Mouse (Mus musculus): ENCODE results near the gene Sdhb.

The Sdhb gene

DNA sequence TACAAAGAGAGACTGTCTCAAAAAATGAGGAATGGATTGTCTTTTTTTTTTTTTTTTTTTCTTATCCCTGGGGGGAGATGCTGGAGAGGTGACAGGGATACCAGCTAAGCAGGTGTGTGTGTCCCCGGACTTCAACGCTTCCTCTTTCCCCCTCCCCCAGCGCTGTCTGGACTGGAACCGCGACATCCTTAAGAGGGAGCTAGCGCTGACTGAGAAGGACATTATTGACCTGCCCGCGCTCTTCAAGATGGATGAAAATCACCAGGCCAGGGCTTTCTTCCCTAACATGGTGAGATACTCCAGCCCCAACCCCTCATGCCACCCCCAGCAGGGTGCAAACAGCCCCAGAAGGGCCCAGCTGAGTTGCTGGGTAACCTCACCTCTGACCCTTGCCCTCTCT, 12.0 kb upstream of the Sdhb start:
- no peak for DNase-seq

DNA sequence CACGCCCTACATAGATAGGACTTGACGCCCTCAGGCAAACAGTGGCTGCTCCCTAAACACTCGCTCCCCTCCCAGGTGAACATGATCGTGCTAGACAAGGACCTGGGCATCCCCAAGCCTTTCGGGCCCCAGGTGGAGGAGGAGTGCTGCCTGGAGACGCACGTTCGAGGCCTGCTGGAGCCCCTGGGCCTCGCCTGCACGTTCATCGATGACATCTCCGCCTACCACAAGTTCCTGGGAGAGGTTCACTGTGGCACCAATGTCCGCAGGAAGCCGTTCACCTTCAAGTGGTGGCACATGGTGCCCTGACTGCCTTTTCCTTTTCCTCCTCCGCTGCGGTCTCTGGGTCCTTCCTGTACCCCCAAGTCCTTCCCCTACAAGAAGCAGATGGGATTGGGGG, 11.4 kb upstream of the Sdhb start:
- DNase-seq = no peak

DNA sequence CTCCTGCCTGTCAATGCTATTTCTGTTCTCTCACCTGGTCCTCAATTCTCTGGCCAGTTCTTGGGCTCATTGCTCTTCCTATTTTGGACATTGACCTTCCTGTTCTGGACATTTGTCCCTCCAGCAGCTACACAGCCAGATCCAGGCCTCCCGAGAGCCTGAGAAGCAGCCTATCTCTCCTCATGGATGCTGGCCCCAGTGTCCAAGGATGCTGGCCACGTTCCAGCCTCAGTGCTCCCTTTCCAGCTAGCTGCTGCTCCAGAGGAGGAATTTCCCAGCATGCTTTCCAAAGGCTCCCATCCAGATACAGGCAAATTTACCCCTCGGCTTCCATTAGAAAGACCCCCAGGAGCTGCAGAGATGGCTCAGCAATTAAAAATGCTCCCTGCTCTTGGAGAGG, 10.4 kb upstream of the Sdhb start:
- peak; percentile 53 for DNase-seq

DNA sequence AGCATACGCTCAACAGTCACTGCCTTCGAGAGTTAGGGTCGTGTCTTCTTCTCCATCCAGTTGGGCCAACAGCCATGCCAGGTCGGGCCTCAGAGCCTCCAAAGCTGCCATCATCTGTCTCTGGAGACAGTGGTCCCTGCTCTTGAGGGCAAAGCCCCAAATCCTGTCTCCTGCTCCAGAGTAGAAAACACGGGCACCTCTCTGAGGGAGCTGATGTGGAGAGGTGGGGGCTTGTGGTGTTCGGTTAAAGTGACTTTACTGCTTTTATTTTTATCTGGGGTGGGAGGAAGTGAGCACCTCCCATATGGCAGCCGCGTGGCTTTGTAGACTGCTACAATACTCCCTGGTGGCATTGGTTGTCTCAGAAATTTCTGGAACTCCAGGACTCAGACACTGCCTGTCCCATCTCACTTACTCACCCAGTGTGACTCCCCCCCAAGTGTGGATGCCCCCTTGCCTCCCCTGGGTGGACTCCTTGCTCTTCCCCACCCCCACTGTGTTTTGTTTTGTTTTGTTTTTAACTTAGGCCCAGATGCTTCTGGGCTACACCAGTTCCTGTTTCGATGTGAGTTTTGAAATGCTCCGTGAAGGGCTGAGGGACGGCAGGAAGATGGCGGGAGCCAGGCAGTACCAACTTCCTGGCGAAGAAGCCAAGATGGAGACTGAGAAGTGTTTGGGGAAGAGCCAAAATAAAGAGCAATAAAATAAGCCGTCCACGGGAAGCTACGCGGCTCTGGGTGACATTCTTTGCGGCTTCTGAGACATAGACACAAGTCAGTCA, 9.0 kb upstream of the Sdhb start:
- DNase-seq = no peak

DNA sequence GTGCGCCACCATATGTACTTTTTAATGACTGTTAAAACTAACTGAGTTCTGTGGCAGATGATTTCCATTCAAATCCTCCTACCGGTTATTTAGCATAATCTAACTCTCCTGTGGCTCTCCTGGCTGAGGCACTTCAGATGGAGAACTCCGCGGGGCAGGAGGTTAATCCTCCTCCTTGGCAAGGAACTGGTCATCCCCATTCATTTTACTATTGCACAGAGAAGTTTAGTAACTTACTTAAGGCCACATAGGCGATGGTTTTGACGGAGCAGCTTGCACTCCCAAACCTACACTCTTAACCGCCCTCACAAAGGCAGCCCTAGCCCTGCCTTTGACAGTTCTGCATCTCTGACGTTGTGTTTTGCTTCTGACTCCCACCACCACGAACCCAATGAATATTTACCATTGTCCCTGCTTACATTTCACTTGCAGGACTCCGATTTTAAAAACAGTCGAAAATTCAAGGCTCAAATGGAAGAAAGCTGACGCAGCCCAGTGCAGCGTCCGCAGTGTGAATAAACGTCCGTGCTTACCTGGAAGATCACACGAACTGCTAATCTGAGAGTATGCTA, 3.8 kb upstream of the Sdhb start:
- no peak for DNase-seq

DNA sequence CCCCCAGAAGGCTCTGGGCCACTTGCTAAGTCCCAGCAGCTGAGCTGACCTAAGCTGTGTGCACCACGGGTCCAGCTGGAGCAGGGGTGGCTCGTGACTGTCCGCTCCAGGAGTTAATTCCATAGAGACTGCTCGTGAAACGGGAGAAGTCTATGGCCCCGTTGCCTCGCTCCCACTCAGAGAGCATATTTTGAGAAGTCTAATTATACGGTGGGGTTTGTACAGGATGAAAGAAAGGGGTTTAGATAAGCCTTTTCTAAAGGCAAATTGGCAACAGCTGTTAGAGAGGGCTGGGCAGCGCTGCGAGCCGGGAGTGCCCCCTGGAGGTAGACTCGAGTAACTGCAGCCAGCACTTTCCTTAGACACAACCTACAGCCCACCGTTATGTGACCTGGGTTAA, 3.3 kb upstream of the Sdhb start:
- DNase-seq = peak; percentile 80

DNA sequence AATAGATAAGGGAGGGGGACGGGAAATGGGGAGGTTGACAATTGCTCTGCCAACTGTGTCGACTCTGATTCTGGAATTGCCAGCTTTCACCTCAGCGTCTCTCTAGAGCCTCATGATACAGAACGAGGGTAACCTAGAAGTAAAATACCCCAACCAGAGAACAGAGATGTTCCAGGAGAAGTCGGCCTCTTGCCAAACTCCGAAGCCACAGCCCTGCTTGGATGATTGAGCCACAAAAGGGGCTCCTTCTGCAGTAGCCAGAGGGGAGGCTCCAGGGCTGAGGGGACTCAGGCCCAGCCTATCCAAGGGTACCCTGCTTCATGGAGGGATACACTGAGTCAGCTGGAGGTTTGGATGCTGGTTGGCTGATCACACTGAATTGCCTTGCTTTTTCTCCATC, 2.7 kb upstream of the Sdhb start:
- DNase-seq = no peak

DNA sequence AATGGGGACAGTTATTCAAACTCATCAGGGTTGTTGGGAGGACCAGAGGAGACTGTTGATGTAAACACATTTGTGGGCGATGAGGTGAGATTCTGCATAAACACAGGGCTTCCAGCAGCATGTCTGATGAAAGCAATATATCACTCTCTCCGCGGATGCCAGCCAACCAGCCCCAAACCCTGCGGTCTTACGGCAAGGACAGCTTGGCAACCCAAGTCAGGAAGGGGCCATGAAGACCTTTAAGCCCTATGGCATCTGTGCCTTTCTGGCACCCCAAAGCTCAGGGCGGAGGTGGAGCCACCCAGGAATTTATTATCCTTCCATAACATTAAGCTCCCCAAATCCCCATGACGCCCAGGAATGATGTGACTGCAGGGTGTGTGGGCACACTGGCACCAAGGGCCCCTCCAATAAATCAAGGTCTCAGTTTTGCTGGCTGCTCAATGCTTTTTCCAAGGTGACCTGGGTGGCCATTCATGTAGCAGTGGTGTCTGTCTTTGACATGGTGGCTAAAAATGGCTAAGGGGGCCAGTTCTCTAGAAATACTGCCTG, 1.8 kb upstream of the Sdhb start:
- no peak for DNase-seq

DNA sequence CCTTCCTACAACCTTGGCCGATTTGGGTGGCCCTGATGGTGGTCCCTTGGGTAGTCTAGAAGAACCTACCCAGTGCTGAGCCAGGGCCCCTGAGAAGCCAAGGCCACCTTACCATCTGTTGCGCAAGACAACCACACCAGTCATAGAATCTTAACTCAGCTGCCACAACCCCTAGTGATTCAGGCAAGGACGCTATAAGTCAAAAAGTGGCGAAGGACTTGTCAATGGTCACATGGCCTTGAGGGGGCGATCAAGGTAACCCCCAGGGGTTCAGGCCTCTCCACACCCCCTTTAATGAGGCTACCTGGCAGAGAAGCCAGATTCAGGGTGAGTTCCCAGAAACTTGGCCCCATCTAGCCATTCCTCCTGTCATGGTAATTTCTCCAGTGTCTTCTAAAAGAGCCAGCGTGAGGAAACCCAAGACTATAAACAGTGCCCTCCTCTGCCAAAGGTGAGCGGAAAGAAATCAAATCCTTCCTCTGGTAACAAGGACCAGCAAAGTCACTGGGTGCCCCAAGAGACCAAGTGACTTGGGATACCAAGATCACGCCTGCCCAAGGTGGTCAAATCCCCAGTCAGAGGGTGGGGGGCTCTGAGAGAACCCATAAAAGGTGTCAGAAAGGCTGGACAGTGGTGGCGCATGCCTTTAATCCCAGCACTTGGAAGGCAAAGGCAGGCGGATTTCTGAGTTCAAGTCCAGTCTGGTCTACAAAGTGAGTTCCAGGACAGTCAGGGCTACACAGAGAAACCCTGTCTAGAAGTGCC, 1.1 kb upstream of the Sdhb start:
- DNase-seq = no peak

DNA sequence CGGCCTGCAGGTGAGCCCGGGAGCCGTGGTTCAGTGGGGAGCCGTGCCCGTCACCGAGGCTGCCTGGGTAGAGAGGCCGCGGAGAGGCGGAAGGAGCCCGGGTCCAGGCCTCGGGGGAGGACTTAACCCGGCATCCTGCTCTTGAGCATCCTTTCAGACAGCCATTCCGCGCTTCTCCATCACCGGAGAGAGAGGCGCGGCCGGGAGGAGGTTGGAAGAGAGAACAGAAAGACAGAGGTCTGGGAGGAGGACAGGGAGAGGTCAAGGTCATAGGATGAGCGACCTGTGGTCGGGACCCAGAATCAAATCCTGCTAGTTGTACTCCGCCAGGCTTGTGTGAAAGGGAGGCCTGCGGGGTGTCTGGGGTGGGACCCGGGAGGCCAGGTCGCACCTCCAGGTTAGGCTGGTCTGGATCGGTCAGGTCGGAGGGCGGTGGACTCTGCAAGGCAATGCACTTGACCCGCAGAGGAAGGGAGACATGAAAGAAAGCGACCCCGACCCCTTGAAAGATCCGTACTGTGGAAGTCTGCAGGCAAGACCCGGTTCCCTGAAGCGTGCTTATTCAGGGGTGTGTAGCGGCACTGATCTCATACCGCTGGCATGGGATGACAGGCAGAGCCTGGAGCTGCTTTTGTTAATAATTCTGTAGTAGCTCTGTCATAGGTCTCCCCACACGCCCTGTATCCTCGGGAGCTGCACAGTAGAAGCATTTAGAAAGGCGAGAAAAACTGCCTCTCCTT, 634 bp downstream of the Sdhb start:
- no peak for DNase-seq

DNA sequence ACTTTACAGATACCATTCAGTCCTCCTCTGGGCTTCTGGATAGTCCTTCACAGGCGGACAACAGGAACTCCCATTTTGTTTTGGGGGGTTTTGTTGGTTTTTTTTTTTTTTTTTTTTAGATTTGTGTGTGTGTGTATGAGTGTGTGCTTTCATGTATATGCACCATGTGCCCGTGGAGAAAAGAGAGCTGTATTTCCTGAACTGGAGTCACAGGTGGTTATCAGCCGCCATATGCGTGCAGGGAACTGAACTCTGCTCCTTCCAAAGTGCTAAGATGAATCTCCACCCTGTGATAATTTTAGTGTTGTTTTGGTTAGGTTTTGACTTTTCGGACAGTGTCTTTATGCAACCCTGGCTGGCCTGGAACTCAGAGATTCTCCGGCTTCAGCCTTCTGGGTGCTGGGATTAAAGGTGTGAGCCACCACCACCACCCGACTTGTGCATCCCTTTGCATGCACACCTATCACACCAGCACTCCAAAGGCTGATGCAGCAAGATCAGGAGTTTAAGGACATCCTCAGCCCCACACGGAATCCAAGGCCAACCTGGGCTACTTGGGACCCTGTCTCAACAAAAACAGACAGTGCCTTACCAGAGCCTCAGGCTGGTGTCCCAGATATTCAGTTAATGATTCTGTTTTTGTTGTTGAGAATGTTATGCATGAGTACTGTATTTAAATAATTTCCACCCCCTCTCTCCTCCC, 1.4 kb downstream of the Sdhb start:
- DNase-seq = no peak

DNA sequence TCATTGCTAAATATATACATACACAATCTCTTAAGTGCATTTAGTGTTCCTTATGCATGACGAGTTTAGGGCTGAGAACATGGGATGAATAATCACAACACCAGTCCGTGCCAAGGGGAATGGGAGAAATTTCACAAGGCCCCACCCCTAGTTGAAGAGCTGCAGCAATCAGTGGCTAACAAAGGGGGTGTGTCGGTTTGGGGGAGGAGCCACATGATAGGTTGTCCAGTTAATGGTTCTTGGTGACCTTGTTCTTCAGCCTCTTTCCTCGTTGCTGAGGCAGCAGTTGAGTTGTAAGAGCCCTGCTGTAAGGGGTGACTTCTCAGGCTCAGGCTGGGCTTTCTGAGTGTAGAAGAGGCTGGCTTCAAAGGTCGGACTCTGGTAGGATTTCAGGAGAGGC, 1.9 kb downstream of the Sdhb start:
- peak; percentile 80 for DNase-seq

DNA sequence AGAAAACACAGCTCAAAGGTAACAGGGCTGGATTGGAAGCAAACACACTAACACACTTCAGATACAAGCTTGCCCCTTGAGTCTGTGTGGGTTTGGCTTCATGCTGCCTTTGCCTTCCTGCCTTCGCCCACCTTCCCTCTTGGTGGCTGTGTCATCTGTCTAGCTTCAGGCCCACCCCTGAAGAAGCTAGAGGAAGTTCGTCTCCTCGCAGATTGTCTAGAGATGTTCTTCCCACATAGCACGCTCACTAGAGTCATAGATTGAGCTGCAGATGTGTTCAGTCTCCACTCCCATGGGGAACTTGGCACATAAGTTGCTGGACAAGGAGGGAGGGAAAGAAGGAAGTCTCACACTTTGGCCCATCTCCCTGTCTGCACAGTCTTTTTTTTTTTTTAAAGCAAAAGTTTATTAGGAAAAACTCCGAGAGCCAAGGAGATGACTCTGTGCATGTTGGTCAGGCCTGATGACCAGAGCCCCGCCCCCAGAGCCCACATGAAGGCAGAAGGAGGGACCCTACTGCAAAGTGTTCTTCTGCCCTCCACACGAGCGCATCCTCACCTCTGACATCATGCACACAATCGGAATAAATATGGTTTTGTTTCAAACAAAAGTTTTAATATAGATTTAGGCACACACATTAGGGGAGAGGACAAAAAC, 3.1 kb downstream of the Sdhb start:
- DNase-seq = peak; percentile 47

DNA sequence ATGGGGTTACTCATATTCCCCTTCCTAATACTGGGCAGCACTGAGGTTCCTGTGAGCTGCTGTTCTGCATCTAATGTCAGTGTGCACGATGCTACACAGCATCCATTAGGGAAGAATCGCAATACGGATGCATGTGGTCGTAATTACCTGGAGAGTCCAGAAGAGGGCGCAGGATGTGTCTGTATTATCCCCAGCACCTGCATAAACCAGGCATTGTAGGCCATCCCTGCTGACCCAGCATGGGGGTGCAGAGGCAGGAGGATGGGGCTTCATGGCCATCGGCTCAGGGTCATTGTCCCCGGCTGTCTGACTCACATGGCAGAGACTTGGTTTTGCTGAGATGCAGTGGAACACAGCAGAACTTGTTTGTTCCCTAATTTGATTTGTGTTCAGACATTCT, 3.6 kb downstream of the Sdhb start:
- peak; percentile 85 for DNase-seq

DNA sequence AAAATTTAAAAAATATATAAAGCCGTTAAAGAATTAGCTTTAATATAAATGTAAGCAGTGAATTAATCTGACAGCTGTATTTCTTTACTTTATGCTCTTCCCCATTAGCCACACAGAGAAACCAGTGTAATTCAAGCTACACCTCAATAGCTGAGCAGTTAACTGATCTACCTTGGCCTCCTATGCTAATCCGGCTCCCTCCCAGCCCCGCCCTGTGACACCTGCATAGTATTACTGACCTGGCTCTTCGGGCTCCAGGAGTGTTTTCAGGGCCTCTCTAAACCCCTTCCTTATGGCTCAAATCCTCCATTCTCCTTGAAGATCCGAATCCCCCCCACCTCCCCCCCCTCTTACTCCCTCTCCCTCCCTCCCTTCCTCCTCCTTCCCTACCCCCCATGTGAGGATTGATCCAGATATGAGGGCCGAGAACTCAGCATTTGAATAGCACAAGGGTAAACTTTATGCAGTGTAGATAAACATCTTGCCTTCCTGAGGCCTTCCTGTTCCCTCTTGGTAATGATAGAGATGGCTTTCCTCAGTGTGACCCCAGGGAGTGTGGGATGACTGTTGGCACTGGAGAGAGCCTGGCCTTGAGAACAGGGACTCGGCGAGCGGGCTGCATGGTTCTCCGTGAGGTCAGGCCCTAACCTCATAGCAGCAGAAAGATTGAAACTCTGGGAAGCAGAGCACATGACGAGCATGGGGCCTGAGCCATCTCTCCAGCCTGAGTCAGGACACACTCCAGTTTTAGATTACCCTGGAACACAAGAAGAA, 6.6 kb downstream of the Sdhb start:
- no peak for DNase-seq

DNA sequence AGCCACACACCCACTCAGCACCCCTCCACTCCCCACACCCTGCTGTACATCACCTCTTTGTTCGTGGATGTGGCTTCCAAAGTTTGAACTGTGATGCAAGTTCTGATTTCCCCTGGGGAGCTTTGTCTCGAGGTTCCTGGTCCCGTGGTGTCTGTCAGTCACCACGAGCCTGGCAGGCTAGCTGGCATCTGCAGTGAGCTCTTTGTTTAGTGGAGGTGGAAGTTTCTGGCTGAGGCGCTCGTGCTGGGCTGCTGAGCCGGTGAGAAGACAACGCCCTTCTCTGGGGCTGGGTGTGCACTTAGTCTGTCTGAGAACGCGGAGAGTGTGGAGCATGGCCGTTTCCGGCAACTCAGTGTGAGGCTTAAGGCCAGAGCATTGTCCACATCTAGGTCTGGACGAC, 10.7 kb downstream of the Sdhb start:
- DNase-seq = no peak

DNA sequence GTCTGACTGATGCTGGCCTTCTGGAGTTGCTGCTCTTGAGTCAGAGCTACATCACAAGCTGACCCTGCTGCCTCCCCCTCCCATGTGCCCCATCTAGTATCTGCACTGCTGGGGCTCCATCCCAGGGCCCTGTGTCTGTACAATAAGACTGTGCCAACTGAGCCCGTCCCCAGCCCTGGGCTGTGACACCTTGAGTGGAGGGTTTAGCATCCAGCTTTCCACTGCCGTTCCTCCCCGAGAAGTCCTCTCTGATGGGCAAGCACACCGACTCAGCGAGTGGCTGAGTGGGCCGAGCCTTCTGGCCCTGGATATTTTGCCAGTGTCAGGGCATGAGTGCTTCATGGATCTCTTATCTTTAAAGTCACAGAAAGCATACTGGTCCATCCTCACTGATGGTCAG, 13.4 kb downstream of the Sdhb start:
- DNase-seq = no peak

DNA sequence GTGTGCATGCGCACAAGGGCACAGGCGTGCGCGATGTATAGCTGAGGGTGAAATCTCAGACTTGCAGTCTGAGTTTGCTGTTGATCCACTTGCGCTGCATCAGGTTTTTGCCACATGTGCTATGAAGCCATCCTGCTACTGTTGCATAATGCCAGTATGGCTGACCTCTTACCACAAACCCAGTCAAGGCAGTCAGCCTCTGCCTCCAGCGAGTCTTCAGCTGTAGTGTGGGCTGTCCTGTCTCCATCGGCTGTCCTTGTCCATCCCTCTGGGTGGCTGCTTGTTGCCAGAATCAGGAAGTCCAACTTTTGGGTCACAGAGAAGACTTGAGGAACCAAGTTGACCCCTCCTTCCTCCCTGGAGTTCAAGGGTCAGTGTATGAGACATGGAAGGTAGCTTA, 14.4 kb downstream of the Sdhb start:
- no peak for DNase-seq

DNA sequence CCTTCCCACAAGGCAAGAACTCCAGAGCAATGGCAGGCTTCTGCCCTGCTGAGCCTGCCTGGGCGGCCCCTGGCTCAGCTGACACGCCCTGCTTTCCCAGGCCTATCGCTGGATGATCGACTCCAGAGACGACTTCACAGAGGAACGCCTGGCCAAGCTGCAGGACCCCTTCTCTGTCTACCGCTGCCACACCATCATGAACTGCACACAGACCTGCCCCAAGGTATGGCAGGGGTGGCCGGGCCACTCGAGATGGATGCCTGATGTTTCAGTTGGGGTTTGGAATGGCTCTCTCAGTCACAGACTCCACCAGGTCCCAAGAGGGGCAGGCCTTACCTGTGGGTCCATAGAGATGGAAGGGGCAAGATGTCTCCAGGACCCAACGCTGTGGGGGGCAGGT, 16.3 kb downstream of the Sdhb start:
- no peak for DNase-seq

DNA sequence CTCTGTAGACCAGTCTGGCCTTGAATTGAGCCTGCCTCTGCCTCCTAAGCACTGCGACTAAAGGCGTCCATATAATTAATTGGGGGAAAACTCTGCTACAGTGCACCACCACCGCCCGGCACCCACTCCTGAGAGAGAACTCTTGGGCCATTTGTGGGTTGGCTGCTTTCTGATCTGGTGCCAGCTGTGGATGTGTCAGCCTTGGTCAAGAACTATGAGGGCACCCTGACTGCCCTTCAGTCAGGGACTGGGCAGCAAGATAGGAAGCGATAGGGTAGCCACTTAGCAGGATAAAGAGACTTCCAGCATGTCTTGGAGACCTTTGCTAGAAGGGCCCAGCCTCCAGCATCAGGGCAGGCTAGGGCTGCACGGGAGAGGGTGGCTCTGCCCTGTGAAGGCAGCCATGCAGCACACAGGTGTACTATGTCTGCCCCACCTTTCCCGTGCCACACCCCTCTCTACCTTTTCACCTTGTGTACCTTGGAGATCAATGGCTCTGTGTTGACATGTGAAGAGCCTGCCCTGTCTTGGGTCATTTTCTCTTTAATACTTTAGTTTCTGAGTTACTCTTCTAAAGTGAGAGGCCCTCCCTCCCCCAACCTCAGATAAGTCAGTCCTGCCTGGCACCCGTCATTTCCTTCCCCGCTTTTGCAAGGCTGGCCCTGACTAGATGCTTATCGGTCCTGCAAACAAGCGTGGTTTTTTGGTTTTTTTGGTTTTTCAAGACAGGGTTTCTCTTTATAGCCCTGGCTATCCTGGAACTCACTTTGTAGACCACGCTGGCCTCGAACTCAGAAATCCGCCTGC, 17.1 kb downstream of the Sdhb start:
- no peak for DNase-seq

Measured in lung, postnatal 10 days (tissue).